Mouse (Mus musculus): Measurements from ENCODE around the gene Tsga10. TPM values are rescaled to one million over a fixed set of nuclear protein-coding genes. Genes with fewer than 3 reads are reported as not detected.
"Not testable (repeated sequence)": the region's sequence is repeated elsewhere in the genome, so short reads cannot be mapped to it uniquely, and the experiment has no call there.

Gene Tsga10
- polyA plus RNA-seq, 1 experiment from 2014 or later: 19.1 TPM

GRCm38 (mm10) chr1:37831681-37832080 lies 34.5 kb downstream of the Tsga10 start:
- Histone ChIP-seq H3K27ac (replicated peaks) (no peak overlapping the region), H3K4me3 (no peak overlapping the region), H3K27me3 (no peaks in the 10 kb centered on the region), H3K9ac (no peak overlapping the region), H3K9me3 (peaks cover 1% of the 10 kb centered on the region; the same call in 1 of the 2 replicates), H3K36me3 (peaks cover 42% of the 10 kb centered on the region), H3K4me2 (no peak overlapping the region), H3K4me1 (replicated peaks) (no peaks in the 10 kb centered on the region)
- WGBS: 38% methylated on average over 2 of the region's 2 CpGs
- ATAC-seq (ENCODE audit: low read depth): no peak

GRCm38 (mm10) chr1:37802291-37802690 lies 63.9 kb downstream of the Tsga10 start:
- 64% methylated on average over 1 of the region's 1 CpGs for WGBS
- H3K36me3 ChIP-seq; H3K9ac ChIP-seq; ATAC-seq (ENCODE audit: low read depth); H3K9me3 ChIP-seq; H3K27me3 ChIP-seq; H3K4me2 ChIP-seq; H3K4me3 ChIP-seq; H3K4me1 ChIP-seq (replicated peaks); H3K27ac ChIP-seq (replicated peaks): not testable (repeated sequence)

- Histone ChIP-seq H3K9me3 (no peaks in the 10 kb centered on the region), H3K4me3 (no peak overlapping the region), H3K9ac (no peak overlapping the region), H3K27me3 (no peaks in the 10 kb centered on the region), H3K36me3 (no peaks in the 10 kb centered on the region; the same call in 1 of the 2 replicates), H3K27ac (replicated peaks) (no peak overlapping the region), H3K4me1 (replicated peaks) (no peaks in the 10 kb centered on the region), H3K4me2 (no peak overlapping the region)
- ATAC-seq (ENCODE audit: low read depth): no peak
- WGBS: 93% methylated on average over 2 of the region's 2 CpGs
Measured at GRCm38 (mm10) chr1:37800298-37800697, 65.9 kb downstream of the Tsga10 start.

GRCm38 (mm10) chr1:37799505-37799904 lies 66.7 kb downstream of the Tsga10 start:
- Histone ChIP-seq H3K4me1 (replicated peaks) (no peaks in the 10 kb centered on the region), H3K9me3 (no peaks in the 10 kb centered on the region), H3K9ac (no peak overlapping the region), H3K27ac (replicated peaks) (no peak overlapping the region), H3K27me3 (no peaks in the 10 kb centered on the region), H3K4me2 (no peak overlapping the region), H3K4me3 (no peak overlapping the region), H3K36me3 (no peaks in the 10 kb centered on the region; the same call in 1 of the 2 replicates)
- WGBS: 74% methylated on average over 3 of the region's 3 CpGs
- ATAC-seq (ENCODE audit: low read depth): no peak

GRCm38 (mm10) chr1:37759407-37759806 lies 106.8 kb downstream of the Tsga10 start:
- no peak overlapping the region for H3K4me3 ChIP-seq
- ATAC-seq (ENCODE audit: low read depth): no peak
- no peak overlapping the region for H3K9ac ChIP-seq
- H3K27me3 ChIP-seq: no peaks in the 10 kb centered on the region
- H3K4me1 ChIP-seq (replicated peaks): no peaks in the 10 kb centered on the region
- H3K27ac ChIP-seq (replicated peaks): no peak overlapping the region
- no peaks in the 10 kb centered on the region for H3K36me3 ChIP-seq
- H3K9me3 ChIP-seq: no peaks in the 10 kb centered on the region
- H3K4me2 ChIP-seq: no peak overlapping the region

GRCm38 (mm10) chr1:37744650-37745259 lies 121.5 kb downstream of the Tsga10 start:
- Histone ChIP-seq H3K9me3 (peaks cover 6% of the 10 kb centered on the region; the same call in 1 of the 2 replicates), H3K4me2 (no peak overlapping the region), H3K27ac (replicated peaks) (no peak overlapping the region), H3K4me1 (replicated peaks) (peaks cover 9% of the 10 kb centered on the region), H3K9ac (no peak overlapping the region), H3K27me3 (no peaks in the 10 kb centered on the region), H3K4me3 (no peak overlapping the region), H3K36me3 (no peaks in the 10 kb centered on the region)
- WGBS: 92% methylated on average over 9 of the region's 9 CpGs
- no peak for ATAC-seq (ENCODE audit: low read depth)

GRCm38 (mm10) chr1:37742602-37743270 lies 123.5 kb downstream of the Tsga10 start:
- no peaks in the 10 kb centered on the region for H3K27me3 ChIP-seq
- no peak overlapping the region; the same call in 1 of the 2 replicates for H3K9ac ChIP-seq
- WGBS: 43% methylated on average over 14 of the region's 14 CpGs
- H3K4me1 ChIP-seq (replicated peaks): peaks cover 9% of the 10 kb centered on the region
- peak; percentile 59 for ATAC-seq (ENCODE audit: low read depth)
- no peak overlapping the region for H3K4me3 ChIP-seq
- peak overlapping the region; percentile 39 for H3K4me2 ChIP-seq
- H3K36me3 ChIP-seq: no peaks in the 10 kb centered on the region
- peak overlapping the region; percentile 72 for H3K27ac ChIP-seq (replicated peaks)
- H3K9me3 ChIP-seq: peaks cover 6% of the 10 kb centered on the region; the same call in 1 of the 2 replicates

- peak; percentile 63; the same call in 1 of the 2 replicates for ATAC-seq (ENCODE audit: low read depth)
Measured at GRCm38 (mm10) chr1:37742126-37742525, 124.1 kb downstream of the Tsga10 start.

GRCm38 (mm10) chr1:37740161-37740802 lies 125.9 kb downstream of the Tsga10 start:
- no peaks in the 10 kb centered on the region for H3K36me3 ChIP-seq
- ATAC-seq (ENCODE audit: low read depth): no peak
- WGBS: 83% methylated on average over 8 of the region's 8 CpGs
- H3K9ac ChIP-seq: no peak overlapping the region
- no peaks in the 10 kb centered on the region for H3K27me3 ChIP-seq
- H3K4me2 ChIP-seq: no peak overlapping the region
- no peaks in the 10 kb centered on the region for H3K9me3 ChIP-seq
- H3K4me3 ChIP-seq: no peak overlapping the region
- no peak overlapping the region for H3K27ac ChIP-seq (replicated peaks)
- H3K4me1 ChIP-seq (replicated peaks): peaks cover 9% of the 10 kb centered on the region

More at GRCm38 (mm10) chr1:37742126-37742525, 124.1 kb downstream of the Tsga10 start:
- H3K4me3 ChIP-seq: no peak overlapping the region
- H3K27me3 ChIP-seq: no peaks in the 10 kb centered on the region
- peaks cover 9% of the 10 kb centered on the region for H3K4me1 ChIP-seq (replicated peaks)
- no peak overlapping the region for H3K4me2 ChIP-seq
- peaks cover 6% of the 10 kb centered on the region; the same call in 1 of the 2 replicates for H3K9me3 ChIP-seq
- H3K36me3 ChIP-seq: no peaks in the 10 kb centered on the region
- H3K9ac ChIP-seq: no peak overlapping the region
- no peak overlapping the region; the same call in 1 of the 2 replicates for H3K27ac ChIP-seq (replicated peaks)
- 64% methylated on average over 11 of the region's 11 CpGs for WGBS

GRCm38 (mm10) chr1:37738895-37739294 lies 127.3 kb downstream of the Tsga10 start:
- H3K27ac ChIP-seq (replicated peaks): no peak overlapping the region
- no peak overlapping the region for H3K4me3 ChIP-seq
- 68% methylated on average over 2 of the region's 2 CpGs for WGBS
- H3K9ac ChIP-seq: no peak overlapping the region
- no peaks in the 10 kb centered on the region for H3K27me3 ChIP-seq
- ATAC-seq (ENCODE audit: low read depth): no peak
- no peaks in the 10 kb centered on the region for H3K9me3 ChIP-seq
- no peak overlapping the region for H3K4me2 ChIP-seq
- H3K36me3 ChIP-seq: no peaks in the 10 kb centered on the region
- peaks cover 9% of the 10 kb centered on the region for H3K4me1 ChIP-seq (replicated peaks)

- H3K4me2 ChIP-seq: no peak overlapping the region
- no peak overlapping the region for H3K9ac ChIP-seq
- no peak overlapping the region for H3K27ac ChIP-seq (replicated peaks)
- H3K4me1 ChIP-seq (replicated peaks): no peaks in the 10 kb centered on the region
- WGBS: 77% methylated on average over 4 of the region's 4 CpGs
- H3K9me3 ChIP-seq: no peaks in the 10 kb centered on the region
- no peak for ATAC-seq (ENCODE audit: low read depth)
- no peaks in the 10 kb centered on the region for H3K27me3 ChIP-seq
- no peaks in the 10 kb centered on the region for H3K36me3 ChIP-seq
- H3K4me3 ChIP-seq: no peak overlapping the region
Measured at GRCm38 (mm10) chr1:37737045-37737444, 129.2 kb downstream of the Tsga10 start.

- H3K36me3 ChIP-seq: no peaks in the 10 kb centered on the region
- no peak overlapping the region for H3K9ac ChIP-seq
- H3K27me3 ChIP-seq: no peaks in the 10 kb centered on the region
- H3K4me2 ChIP-seq: no peak overlapping the region
- H3K9me3 ChIP-seq: no peaks in the 10 kb centered on the region
- no peak overlapping the region for H3K27ac ChIP-seq (replicated peaks)
- no peak overlapping the region for H3K4me3 ChIP-seq
- ATAC-seq (ENCODE audit: low read depth): no peak
- WGBS: 94% methylated on average over 5 of the region's 5 CpGs
- H3K4me1 ChIP-seq (replicated peaks): no peaks in the 10 kb centered on the region
Measured at GRCm38 (mm10) chr1:37735932-37736331, 130.3 kb downstream of the Tsga10 start.

Measured in neural tube, embryonic 13.5 days (tissue).